Mouse (Mus musculus) CD4-positive helper T cell, adult 2 months (primary cell): ENCODE measurements around the gene Thy1.
A peak's percentile ranks its signal among the peaks of the same experiment; 100 is the strongest.

Experiments used
- DNase-seq: peaks from one replicate; pipeline ENCODE4 v3.0.0-alpha.2; 2012; ENCODE audit warnings: low read depth, missing footprints, low spot score

Gene Thy1

DNA sequence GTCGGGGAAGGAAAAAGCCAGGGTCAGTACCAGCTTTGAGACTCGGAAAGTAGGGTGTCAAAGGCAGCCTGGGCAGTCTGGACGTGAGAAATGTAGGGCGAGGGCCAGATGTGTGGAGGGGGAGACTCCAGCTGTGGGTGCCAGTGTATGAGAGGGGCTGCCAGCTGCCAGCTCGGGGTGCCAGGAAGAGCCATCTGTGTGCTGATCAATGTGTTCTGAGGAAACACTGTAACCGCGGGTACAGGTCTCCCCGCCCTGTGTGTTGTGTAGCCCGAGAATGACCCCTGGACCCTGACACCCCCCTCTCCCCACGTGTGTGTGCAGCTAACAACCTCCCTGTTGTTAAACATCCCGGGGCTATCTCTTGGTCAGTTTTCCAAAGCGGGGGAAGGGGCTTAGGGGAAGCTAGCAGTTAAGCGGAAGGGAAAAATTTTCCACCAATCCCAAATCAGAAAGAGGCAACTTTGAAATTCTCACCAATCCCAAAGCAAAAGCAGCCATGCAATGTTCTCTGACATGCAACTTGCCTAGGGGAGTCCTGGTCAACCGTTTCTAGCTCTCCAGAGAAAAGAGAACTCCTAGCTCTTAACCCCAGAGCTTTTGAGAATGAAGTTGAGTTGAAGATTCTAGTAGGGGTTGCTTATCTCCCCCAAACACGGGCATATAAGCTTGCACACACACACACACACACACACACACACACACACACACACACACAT lies 24.2 kb downstream of the Thy1 start:
- no peak for DNase-seq

- DNase-seq: no peak
These were observed 24.8 kb downstream of the Thy1 start for GRCm38 (mm10) chr9:44067960-44068330.

DNA sequence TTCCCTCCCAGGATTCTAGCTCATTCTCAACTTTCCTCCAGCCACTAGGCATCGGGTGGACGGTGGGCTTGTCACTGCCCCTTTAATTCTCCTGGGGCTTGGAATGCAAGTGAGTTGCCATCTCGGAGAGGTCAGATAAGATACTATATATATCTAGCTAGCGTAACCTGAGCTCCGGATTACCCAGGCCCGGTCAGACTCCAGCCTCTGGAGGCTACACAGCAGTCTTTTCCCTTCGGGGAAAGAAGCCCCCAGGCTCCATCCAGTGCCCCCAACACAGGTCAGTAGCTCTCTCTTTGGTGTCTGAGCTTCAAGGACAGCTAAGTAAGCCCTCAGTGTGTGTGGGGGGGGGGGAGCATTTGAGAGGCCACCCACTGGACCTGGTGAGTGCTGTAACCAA lies 26.1 kb downstream of the Thy1 start:
- DNase-seq: no peak

GRCm38 (mm10) chr9:44070113-44070843 lies 27.1 kb downstream of the Thy1 start:
- DNase-seq: no peak

DNA sequence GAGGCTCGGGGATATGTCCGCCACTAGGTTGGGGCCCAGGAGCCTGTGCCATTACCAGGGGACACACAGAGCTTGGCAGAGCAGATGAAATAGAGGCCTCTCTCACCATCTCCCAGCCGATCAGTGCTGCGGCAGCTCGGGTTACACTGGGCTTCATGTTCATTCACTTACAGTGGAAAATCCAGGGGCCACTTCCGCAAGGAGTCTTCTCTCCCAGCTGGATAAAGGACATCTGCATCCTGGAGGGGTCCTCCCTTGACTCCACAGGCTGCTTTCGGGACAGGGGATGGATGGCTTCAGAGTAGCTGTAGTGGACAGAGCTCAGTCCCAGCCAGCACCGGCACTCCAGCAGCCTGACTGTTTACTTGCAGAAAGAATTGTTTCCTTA lies 27.7 kb downstream of the Thy1 start:
- DNase-seq: no peak

GRCm38 (mm10) chr9:44071914-44072598 lies 28.9 kb downstream of the Thy1 start:
- DNase-seq: no peak

DNA sequence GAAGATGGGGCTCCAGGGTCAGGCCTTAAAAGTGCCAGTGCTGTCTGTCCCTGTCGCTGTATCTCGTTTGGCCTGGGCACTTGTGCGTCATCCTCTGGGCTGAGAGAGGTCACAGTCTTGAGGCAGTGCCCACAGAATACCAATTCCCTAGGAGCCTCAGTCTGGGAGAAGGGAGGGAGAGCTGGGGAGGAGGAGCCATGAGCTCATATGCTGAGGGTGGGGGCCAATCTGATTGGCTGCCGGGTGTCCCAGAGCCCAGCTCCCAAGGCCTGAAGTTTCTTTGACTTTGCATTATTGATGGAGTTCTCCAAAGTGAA lies 29.4 kb downstream of the Thy1 start:
- no peak for DNase-seq

DNA sequence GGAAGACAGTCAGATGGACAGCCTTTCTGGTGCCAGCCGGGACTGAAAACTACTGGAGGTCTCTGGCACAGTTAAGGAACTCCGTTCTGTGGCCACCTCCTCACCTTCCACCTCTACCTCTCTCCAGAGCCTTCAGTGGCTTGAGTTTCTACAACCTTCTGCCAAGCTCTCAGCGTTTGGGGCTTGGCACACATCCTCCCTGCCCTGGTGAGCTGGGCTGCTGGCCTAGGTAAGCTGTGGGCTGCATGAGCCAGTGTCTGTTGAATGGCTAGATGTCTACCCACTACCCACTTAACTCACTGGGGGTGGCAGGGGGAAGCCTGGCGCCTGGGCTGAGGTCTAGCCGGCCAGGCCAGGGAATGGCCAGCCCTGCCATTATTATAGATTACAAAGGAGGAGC lies 29.9 kb downstream of the Thy1 start:
- no peak for DNase-seq

GRCm38 (mm10) chr9:44074395-44075275 lies 31.5 kb downstream of the Thy1 start:
- peak; percentile 39 for DNase-seq

GRCm38 (mm10) chr9:44075276-44075995 lies 32.3 kb downstream of the Thy1 start:
- DNase-seq: no peak

GRCm38 (mm10) chr9:44075996-44076763 lies 33.0 kb downstream of the Thy1 start:
- DNase-seq: no peak

GRCm38 (mm10) chr9:44076764-44077120 lies 33.6 kb downstream of the Thy1 start:
- DNase-seq: peak; percentile 64

DNA sequence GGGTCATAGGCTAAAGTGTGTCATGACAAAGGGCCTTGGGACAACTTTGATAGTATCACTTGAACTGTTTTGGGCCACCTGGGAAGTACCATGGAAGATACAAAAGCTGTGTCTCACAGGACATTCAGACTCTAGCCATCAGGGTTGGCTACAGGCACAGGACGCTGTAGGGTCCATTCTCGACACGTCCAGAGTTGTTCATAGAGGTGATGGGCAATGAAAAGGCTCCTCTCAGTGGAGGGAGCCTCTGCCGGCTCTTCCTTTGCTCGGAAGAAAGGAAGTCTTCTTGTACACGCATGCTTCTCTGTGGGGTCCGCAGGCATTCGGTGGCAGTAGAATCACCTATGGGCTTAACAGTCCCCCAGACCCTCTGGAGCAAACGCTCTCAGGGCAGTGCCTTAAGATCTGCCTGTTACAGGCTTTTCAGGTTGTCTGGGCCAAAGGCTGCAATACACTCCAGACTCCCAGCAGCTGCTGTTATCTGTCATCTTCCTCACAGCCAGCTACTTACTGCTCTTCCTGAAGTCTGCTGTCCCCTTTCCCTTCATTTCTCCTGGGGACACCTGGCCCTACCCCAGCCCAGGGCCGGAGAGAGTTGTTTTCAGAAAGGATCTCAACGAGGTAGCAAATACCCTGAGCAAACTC lies 34.2 kb downstream of the Thy1 start:
- no peak for DNase-seq

GRCm38 (mm10) chr9:44078136-44078797 lies 35.1 kb downstream of the Thy1 start:
- DNase-seq: no peak

GRCm38 (mm10) chr9:44078955-44079756 lies 36.0 kb downstream of the Thy1 start:
- DNase-seq: no peak

DNA sequence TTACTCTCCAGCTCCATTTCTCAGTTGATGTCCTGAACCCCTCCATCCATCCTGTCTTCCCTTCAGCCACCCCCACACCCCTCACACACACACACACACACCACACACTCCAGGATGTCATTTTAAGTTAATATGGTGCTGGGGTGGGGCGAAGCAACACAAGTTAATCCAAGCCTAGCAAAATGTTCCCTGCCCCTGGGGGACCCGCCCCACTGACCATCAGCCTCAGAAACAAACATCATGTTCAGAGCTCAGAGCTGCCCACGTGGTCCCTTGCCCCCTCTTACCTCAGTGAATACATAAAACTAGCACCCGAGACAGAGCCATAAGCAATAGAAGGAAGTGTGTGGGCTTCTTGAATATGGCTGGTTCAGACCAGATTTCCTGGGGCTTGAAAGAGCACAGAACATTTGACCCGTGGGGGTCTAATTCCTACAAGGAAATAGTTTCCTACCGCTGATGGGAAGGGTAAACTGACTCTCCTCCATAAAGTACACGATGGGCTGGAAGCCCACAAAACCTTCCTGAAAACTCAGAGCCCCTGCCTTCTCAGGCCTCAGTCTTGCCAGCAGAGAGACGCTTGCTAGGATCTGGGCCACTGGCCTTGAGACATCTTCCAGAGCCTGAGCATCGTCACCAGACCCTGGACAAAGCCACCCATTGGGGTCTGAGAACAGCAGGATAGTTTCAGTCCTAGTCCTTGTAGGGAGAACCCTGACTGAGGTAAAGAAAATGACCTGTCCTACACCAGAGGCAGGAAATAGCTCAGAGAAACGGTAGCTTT lies 37.0 kb downstream of the Thy1 start:
- DNase-seq: no peak

GRCm38 (mm10) chr9:44080953-44081352 lies 37.8 kb downstream of the Thy1 start:
- DNase-seq: no peak

DNA sequence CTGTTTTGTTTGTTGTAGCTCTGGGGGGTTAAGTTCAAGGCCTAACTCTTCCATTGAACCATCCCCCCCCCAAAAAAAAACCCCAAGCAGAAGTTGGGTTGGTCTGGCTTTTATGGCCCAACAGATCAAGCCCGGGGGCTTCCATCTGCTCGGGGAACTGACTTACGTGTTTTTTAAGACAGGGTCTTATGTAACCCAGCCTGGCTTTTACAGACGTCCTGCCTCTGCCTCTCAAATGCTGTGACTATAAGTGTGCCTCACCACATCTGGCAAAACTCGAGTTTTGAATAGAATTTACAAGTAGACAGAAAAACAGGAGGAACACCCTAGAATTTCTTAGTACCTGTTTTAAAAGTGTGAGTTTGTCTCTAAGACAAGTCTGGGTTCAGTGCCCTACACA lies 38.4 kb downstream of the Thy1 start:
- DNase-seq: no peak
